Mouse (Mus musculus) kidney, adult 2 months (tissue): Measurements from ENCODE around the gene Popdc3. TPM values are rescaled to one million over a fixed set of nuclear protein-coding genes. Genes with fewer than 3 reads are reported as not detected.
"Not testable (repeated sequence)": the region's sequence is repeated elsewhere in the genome, so short reads cannot be mapped to it uniquely, and the experiment has no call there.

Experiments used
- DNase-seq: peaks from one replicate; pipeline ENCODE4 v3.0.0; 2021
- H3K27ac ChIP-seq: fragments of 200-500 bp; 2 replicates; pipeline ENCODE4 v1.5.1; 2012; ENCODE audit warnings: low read depth, low read length, control low read depth, inconsistent platforms; ENCODE audit not compliant: insufficient read depth
- H3K27me3 ChIP-seq: fragments of 200-500 bp; replicated peaks from 2 replicates; pipeline ENCODE4 v1.6.1; 2012; ENCODE audit warnings: mild to moderate bottlenecking, moderate library complexity, low read length, inconsistent platforms; ENCODE audit not compliant: control insufficient read depth, insufficient read depth
- H3K36me3 ChIP-seq: fragments of 200-500 bp; 2 replicates; pipeline ENCODE4 v1.6.1; 2012; ENCODE audit warnings: mild to moderate bottlenecking, moderate library complexity, low read length, inconsistent platforms; ENCODE audit not compliant: control insufficient read depth, insufficient read depth
- H3K4me1 ChIP-seq: fragments of 200-500 bp; 2 replicates; pipeline ENCODE4 v1.6.1; 2011; ENCODE audit warnings: low read length; ENCODE audit not compliant: control insufficient read depth, insufficient read depth
- H3K4me3 ChIP-seq: fragments of 200-500 bp; 2 replicates; pipeline ENCODE4 v1.5.1; 2011; ENCODE audit warnings: mild to moderate bottlenecking, low read depth, low read length, control low read depth; ENCODE audit not compliant: insufficient read depth
- CTCF ChIP-seq: fragments of 200-500 bp; conservative IDR thresholded peaks from 2 replicates; pipeline ENCODE4 v1.5.1; 2011; ENCODE audit warnings: low read depth, mild to moderate bottlenecking, control low read depth, low read length, moderate library complexity, mixed read lengths; ENCODE audit not compliant: insufficient read depth, insufficient read length
- POLR2A ChIP-seq: fragments of 200-500 bp; IDR thresholded peaks from one replicate; pipeline ENCODE4 v1.6.1; 2011; ENCODE audit warnings: low read depth, low read length, control low read depth
- WGBS: fragments of 180-500 bp; shearing (Covaris S2); methylation state at CpG from one replicate; pipeline ENCODE4 v1.1.7; 2018; 5-methylcytosine and 5-hydroxymethylcytosine counted together
- polyA plus RNA-seq: library from polyadenylated mRNA; depleted of rRNA; stranded (reverse); fragments of >200 nt; gene quantifications from 2 replicates; pipeline ENCODE4 v1.2.3, GENCODE M21; 2012

The Popdc3 gene
- polyA plus RNA-seq, 1 experiment, result 0.41 TPM

DNA sequence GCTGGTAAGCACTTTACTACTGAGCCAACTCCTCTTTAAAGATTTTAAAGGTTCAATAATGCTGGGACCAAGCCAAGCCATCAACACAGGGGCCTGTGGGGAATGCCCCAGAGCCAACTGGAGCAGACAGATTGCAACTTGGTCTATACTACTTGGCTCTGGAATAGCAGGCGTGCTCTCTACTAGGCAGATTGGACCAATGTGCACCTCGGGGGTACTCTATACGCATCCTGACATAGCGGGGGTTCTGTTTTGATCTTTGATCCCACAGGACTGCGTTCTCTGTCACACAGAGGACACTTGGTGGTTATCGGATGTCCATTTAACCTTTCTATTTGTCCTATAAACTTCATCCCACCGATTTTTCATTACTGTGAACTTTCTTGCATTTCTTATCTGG, 157.0 kb downstream of the Popdc3 start:
- 21% methylated on average over 7 of the region's 7 CpGs for WGBS
- TF ChIP-seq CTCF (no peak), POLR2A (no peak)
- Histone ChIP-seq H3K27me3 (peaks cover 3% of the 10 kb centered on the region), H3K4me1 (no peaks in the 10 kb centered on the region), H3K36me3 (no peaks in the 10 kb centered on the region), H3K4me3 (no peak overlapping the region), H3K27ac (no peak overlapping the region)
- DNase-seq, result no peak

DNA sequence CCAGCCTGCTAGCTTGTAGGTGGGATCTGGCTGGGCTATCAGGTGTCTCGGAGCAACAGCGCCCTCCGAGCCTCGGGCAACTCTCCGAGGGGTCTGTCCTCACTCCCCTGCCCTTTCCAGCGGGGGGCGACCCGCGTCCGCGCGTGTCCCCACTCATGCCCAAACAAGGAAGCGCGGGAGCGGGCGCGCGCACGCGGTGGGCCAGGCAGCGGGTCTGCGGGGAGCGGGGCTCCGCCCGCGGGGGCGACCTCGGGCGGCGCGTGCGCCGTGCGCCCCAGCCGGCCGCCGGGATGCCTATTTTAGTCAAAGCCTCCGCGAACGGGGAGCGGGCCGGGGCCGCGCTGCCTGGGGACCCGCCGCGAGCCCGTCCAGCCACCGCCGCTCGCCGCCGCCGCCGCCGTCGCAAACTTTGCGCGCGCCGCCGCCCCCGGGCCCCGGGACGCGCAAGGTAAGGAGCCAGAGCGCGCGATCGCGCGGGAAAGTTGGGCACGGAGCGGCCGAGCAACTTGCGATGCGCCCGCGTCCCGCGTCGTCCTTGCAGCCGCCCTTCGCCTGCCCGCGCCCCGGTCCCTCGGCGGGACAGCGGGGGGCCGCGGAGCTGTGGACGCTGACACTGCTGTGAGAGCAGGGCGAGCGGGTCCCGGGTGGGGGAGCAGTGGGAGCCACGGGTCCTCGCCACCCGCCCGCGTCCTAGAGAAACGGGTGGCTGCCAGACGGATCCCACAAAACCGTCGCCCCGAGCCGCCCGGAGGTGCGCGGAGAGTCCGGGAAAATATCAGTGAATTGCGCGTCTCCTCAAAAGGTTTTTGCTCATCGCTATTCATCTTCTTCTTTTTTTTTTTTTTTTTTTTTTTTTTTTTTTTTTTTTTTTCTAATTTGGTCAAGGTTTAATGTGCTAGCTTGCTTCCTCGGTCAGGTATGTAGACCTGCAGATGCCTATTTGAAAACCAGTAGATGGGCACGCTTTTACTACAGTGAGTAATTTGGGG, 157.8 kb downstream of the Popdc3 start, which contains the start of gene Bves:
Bves (plus strand) TSS at position 339 of the 989 bp plus-strand sequence.
- TF ChIP-seq POLR2A (no peak), CTCF (no peak)
- Histone ChIP-seq H3K36me3 (no peaks in the 10 kb centered on the region), H3K4me3 (peak within 1 kb of the TSS; percentile 28; the same call in 1 of the 2 replicates), H3K27ac (no peak within 1 kb of the TSS), H3K4me1 (no peaks in the 10 kb centered on the region), H3K27me3 (peaks cover 3% of the 10 kb centered on the region)
- 2% methylated on average over 116 of the region's 116 CpGs for WGBS
- DNase-seq, result no peak

DNA sequence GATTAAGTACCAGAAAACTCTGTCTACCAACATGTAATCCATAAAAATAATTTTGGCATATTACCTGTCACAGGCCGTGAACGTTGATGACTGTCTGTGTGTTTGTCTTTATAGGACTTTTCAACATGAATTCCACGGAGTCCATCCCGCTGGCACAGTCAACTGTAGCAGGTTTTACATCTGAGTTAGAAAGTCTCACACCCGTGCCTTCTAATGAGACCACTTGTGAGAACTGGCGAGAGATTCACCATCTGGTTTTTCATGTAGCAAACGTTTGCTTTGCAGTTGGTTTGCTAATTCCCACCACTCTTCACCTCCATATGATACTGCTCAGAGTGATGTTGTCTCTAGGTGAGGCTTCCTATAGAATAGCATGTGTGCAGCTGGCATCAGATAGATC, 161.2 kb downstream of the Popdc3 start:
- no peaks in the 10 kb centered on the region for H3K4me1 ChIP-seq
- no peaks in the 10 kb centered on the region for H3K36me3 ChIP-seq
- DNase-seq, result no peak
- TF ChIP-seq POLR2A, result no peak
- TF ChIP-seq CTCF, result no peak
- WGBS, result 70% methylated on average over 7 of the region's 7 CpGs
- H3K4me3 ChIP-seq, result no peak overlapping the region
- no peak overlapping the region for H3K27ac ChIP-seq
- peaks cover 3% of the 10 kb centered on the region for H3K27me3 ChIP-seq

DNA sequence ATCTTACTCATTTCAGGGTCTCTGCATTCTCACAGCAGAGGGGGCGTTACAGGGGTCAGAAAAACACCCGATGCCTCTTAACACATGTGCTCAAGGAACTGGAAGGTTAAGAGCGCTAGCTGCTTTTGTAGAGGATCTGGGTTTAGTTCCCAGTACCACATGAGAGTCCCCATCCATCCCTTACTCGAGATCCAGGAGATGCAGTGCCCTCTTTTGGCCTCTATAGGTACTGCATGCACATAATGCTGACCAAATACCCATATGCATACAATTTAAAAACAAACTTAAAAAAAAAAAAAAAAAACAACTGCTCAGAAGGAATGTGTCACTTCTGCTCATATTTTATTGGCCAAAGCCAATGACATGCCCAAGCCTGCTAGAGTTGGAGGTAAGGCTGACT, 166.5 kb downstream of the Popdc3 start:
- TF ChIP-seq POLR2A (no peak), CTCF (0 out of 2 replicates have a peak, but pooled peaks have one; percentile 8)
- H3K27ac ChIP-seq, result no peak overlapping the region
- H3K27me3 ChIP-seq, result no peaks in the 10 kb centered on the region
- WGBS, result 83% methylated on average over 4 of the region's 4 CpGs
- H3K4me3 ChIP-seq, result no peak overlapping the region
- no peak for DNase-seq
- H3K36me3 ChIP-seq, result no peaks in the 10 kb centered on the region
- no peaks in the 10 kb centered on the region for H3K4me1 ChIP-seq

DNA sequence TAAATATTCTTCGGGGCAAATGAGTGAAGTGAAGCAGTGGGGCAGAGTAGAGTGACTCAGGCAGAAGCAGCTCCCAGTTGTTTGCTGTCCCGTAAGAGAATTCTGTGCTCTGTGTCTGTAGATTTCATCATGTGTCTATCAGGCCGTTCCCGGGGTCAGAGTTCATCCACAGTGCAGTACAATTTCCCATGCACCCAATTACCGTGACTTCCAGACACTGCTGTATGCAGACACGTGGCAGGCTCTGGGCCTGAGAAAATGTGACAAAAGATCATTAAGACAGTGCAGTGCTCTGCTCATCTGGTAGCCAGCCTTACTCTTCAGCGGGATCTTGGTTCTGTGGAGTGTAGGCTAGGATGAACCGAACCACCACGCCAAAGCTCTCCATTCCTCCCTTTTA, 167.3 kb downstream of the Popdc3 start:
- DNase-seq, result no peak
- WGBS, result 78% methylated on average over 9 of the region's 9 CpGs
- no peak overlapping the region for H3K4me3 ChIP-seq
- H3K27me3 ChIP-seq, result no peaks in the 10 kb centered on the region
- no peaks in the 10 kb centered on the region for H3K36me3 ChIP-seq
- H3K4me1 ChIP-seq, result no peaks in the 10 kb centered on the region
- TF ChIP-seq CTCF (no peak), POLR2A (no peak)
- H3K27ac ChIP-seq, result no peak overlapping the region

DNA sequence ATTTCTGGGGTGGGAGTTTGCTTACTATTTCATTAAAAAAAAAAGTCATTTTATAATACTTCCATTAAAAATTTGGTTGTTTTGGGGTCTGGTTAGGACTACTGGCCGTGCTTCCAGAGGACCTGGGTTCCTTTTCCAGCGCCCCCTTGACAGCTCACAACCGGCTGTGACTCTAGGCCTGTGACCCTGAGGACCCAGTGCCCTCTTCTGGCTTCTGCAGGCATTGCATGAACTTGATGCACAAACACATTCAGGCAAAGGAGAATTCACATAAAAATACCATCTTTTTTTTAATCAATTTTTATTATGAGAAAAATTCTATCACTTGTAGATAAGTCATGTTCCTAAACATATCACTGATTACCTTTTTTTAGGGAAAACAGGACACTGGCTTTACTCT, 170.2 kb downstream of the Popdc3 start:
- H3K27ac ChIP-seq, H3K4me3 ChIP-seq, DNase-seq, H3K27me3 ChIP-seq, H3K4me1 ChIP-seq, H3K36me3 ChIP-seq: not testable (repeated sequence)
- WGBS, result 87% methylated on average over 3 of the region's 3 CpGs
- TF ChIP-seq CTCF, result 0 out of 2 replicates have a peak, but pooled peaks have one; percentile 21

DNA sequence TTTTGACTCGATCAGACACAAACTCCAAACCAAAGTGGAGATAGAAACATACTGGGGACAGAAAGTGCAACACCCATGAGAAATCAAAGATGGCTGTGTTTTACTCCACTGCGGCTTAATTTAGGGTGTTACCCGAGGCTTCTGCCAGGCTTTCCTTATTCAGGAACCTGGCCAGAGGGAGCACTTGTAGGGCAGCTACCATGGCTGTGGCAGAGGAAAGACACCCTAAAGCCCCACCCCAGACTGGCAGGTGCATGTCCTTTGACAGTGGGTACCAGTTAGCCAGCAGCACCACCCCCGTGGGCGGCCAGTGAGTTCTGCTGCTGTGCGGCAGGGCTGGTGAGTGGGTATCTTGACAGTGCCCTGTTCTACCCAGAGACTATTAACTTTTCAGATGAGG, 178.2 kb downstream of the Popdc3 start:
- WGBS, result 87% methylated on average over 6 of the region's 6 CpGs
- no peak for TF ChIP-seq POLR2A
- no peak for TF ChIP-seq CTCF
- H3K4me1 ChIP-seq, result no peaks in the 10 kb centered on the region
- DNase-seq, result no peak
- no peaks in the 10 kb centered on the region for H3K27me3 ChIP-seq
- no peak overlapping the region for H3K27ac ChIP-seq
- no peaks in the 10 kb centered on the region for H3K36me3 ChIP-seq
- H3K4me3 ChIP-seq, result no peak overlapping the region
